Mouse (Mus musculus) bone marrow, adult 2 months (tissue): ENCODE measurements around the gene Nefh. TPM values are rescaled to one million over a fixed set of nuclear protein-coding genes. Genes with fewer than 3 reads are reported as not detected.
A peak's percentile ranks its signal among the peaks of the same experiment; 100 is the strongest.

Experiments
- H3K27ac ChIP-seq: fragments of 200-500 bp; 2 replicates; pipeline ENCODE4 v1.5.1; 2012; ENCODE audit warnings: low read depth, mild to moderate bottlenecking, control low read depth, inconsistent platforms, low read length; ENCODE audit not compliant: control insufficient read depth, poor library complexity, insufficient read depth
- H3K4me1 ChIP-seq: fragments of 200-500 bp; 2 replicates; pipeline ENCODE4 v1.6.1; 2011; ENCODE audit warnings: low read length; ENCODE audit not compliant: control insufficient read depth, insufficient read depth
- H3K4me3 ChIP-seq: fragments of 200-500 bp; replicated peaks from 2 replicates; pipeline ENCODE3; 2011; ENCODE audit warnings: mild to moderate bottlenecking, low read depth, low read length, control low read depth; ENCODE audit not compliant: control insufficient read depth
- CTCF ChIP-seq: fragments of 200-500 bp; IDR thresholded peaks from 2 replicates; pipeline ENCODE4 v1.5.1; 2011; ENCODE audit warnings: low read length, control low read depth; ENCODE audit not compliant: control insufficient read depth, insufficient read depth
- POLR2A ChIP-seq: fragments of 200-500 bp; IDR thresholded peaks from 2 replicates; pipeline ENCODE4 v1.6.1; 2011; ENCODE audit warnings: low read depth, mild to moderate bottlenecking, control low read depth, low read length, borderline replicate concordance; ENCODE audit not compliant: control insufficient read depth
- WGBS: fragments of 180-500 bp; shearing (Covaris S2); methylation state at CpG from one replicate; pipeline ENCODE4 v1.1.7; 2018; 5-methylcytosine and 5-hydroxymethylcytosine counted together
- polyA plus RNA-seq: library from polyadenylated mRNA; stranded (reverse); fragments of >200 nt; gene quantifications from 2 replicates; pipeline ENCODE4 v1.2.4, GENCODE M21; 2011; ENCODE audit warnings: low replicate concordance; ENCODE audit not compliant: missing spikeins, insufficient read depth, insufficient read length

Nefh gene
- polyA plus RNA-seq = 1.2 and 1.5 TPM in 2 replicates

GRCm38 (mm10) chr11:4947813-4948174 is at the start of gene Nefh:
TSS of gene Nefh (minus strand) at chr11:4948064.
- H3K4me3 ChIP-seq = peak within 1 kb of the TSS; percentile 41
- 2% methylated on average over 40 of the region's 41 CpGs for WGBS
- TF ChIP-seq POLR2A = no peak
- no peak for TF ChIP-seq CTCF
- H3K4me1 ChIP-seq = no peaks in the 10 kb centered on the region
- H3K27ac ChIP-seq = peak within 1 kb of the TSS; percentile 22; the same call in 1 of the 2 replicates

- Histone ChIP-seq H3K27ac (no peak overlapping the region), H3K4me3 (no peak overlapping the region), H3K4me1 (no peaks in the 10 kb centered on the region; the same call in 1 of the 2 replicates)
- TF ChIP-seq POLR2A (no peak), CTCF (no peak)
- WGBS = 85% methylated on average over 5 of the region's 5 CpGs
Observed at GRCm38 (mm10) chr11:4996621-4997199, 48.8 kb upstream of the Nefh start.

- no peak overlapping the region for H3K4me3 ChIP-seq
- no peak for TF ChIP-seq POLR2A
- TF ChIP-seq CTCF = no peak
- no peaks in the 10 kb centered on the region; the same call in 1 of the 2 replicates for H3K4me1 ChIP-seq
- H3K27ac ChIP-seq = no peak overlapping the region
- WGBS = 95% methylated on average over 3 of the region's 3 CpGs
Observed at GRCm38 (mm10) chr11:4995676-4996075, 47.8 kb upstream of the Nefh start.

GRCm38 (mm10) chr11:4992471-4992870 is 44.6 kb upstream of the Nefh start:
- TF ChIP-seq POLR2A = no peak
- TF ChIP-seq CTCF = no peak
- 93% methylated on average over 2 of the region's 2 CpGs for WGBS
- H3K27ac ChIP-seq = no peak overlapping the region
- H3K4me3 ChIP-seq = no peak overlapping the region
- H3K4me1 ChIP-seq = peaks cover 4% of the 10 kb centered on the region

- WGBS = 6% methylated on average over 3 of the region's 3 CpGs
- H3K27ac ChIP-seq = peak overlapping the region; percentile 40; the same call in 1 of the 2 replicates
- TF ChIP-seq POLR2A (no peak), CTCF (no peak)
Observed at GRCm38 (mm10) chr11:4989187-4989586, 41.3 kb upstream of the Nefh start.

DNA sequence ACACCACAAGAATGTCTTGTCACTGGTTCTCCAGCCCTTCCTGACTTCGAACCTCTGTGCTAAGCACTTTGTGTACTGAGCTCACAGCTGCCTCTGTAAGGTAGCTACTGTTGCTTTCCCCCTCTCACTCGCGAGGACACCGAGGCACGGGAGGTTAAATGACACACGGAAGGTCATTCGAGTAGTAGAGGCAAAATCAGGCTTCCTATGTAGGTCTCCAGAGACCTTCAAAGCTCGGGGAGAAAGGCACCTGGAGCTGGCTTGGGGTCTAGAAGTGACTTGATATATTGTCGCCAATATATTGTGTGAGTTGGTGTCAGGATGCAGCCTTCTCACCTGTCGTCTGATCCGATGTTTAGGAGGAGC is 39.6 kb upstream of the Nefh start:
- 32% methylated on average over 11 of the region's 11 CpGs for WGBS
- H3K4me3 ChIP-seq = peak overlapping the region; percentile 77
- TF ChIP-seq CTCF = no peak
- TF ChIP-seq POLR2A = no peak
- H3K27ac ChIP-seq = peak overlapping the region; percentile 55; the same call in 1 of the 2 replicates
- H3K4me1 ChIP-seq = peaks cover 5% of the 10 kb centered on the region

More at GRCm38 (mm10) chr11:4989187-4989586, 41.3 kb upstream of the Nefh start:
- Histone ChIP-seq H3K4me1 (peaks cover 5% of the 10 kb centered on the region), H3K4me3 (no peak overlapping the region)

DNA sequence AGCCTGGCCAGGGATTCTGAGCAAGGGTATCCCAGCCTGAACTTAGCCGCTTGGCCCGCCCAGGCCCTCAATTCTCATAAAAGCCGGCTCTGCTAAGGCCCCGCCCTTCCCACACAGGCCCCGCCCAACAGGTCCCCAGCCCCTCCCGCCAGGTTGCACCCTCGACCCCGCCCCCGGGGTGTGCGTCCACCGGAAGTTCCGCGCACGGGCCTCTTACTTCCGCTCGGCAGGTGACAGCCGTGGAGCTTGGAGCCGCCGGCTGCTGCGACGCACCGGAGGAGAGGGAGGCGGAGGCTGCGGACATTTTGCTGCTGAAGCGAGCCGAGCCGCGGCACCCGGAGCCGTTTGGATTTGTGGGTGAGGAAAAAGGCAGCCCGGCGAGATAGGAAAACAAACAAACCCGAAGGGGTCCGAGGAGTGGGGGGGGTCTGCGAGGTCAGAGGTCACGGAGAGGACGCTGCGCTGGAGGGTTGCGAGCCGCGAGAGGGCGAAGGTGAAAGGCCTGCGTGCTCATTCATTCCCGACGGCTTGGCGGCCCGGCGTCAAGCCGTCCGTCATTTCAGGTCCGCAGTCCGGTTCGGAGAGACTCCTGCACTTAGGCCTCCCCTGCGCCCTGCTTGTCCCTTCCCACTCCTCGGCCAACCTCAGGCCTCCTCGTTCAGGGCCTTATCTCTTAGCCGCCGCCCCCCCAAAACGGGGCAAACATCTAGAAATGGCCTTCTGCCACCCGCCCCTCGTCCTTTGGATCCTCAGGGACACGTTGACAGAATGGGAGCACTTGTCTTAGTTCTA is 39.0 kb upstream of the Nefh start, which contains the start of gene Ap1b1:
Gene Ap1b1 (plus strand): TSS at position 130 of the 792 bp plus-strand sequence.
- Histone ChIP-seq H3K4me1 (peaks cover 5% of the 10 kb centered on the region), H3K4me3 (peak within 1 kb of the TSS; percentile 77), H3K27ac (peak within 1 kb of the TSS; percentile 55)
- TF ChIP-seq CTCF = no peak
- TF ChIP-seq POLR2A = peak; percentile 79; the same call in 1 of the 2 replicates
- WGBS = 1% methylated on average over 62 of the region's 62 CpGs

DNA sequence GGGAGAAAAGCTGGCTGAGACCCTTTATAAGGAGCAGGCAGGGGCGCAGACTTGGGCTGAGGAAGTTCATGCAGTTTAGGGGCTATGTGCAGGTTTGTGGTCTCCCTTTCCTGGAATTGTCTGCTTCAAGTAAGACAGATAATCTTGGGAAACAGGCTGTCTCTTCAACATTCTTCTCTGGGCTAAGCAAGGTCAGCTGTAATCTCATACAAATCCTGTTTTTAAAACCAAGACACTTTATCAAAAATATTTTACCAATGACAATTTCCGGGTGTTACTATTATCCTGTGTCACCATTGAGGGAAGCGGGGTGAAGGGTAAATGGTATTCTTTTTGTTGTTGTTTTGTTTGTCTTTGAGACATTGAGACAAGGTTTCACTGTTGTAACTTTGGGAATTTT is 36.9 kb upstream of the Nefh start:
- H3K27ac ChIP-seq = no peak overlapping the region
- H3K4me3 ChIP-seq = no peak overlapping the region
- WGBS = 58% methylated on average over 3 of the region's 3 CpGs

More for the DNA sequence above, 36.9 kb upstream of the Nefh start:
- peaks cover 5% of the 10 kb centered on the region for H3K4me1 ChIP-seq
- TF ChIP-seq CTCF (no peak), POLR2A (no peak)
